Mouse (Mus musculus) cerebellum, postnatal 36 days (tissue): ENCODE measurements around the gene Trim13.
"Not testable (repeated sequence)": the region's sequence is repeated elsewhere in the genome, so short reads cannot be mapped to it uniquely, and the experiment has no call there.

Source experiments
- DNase-seq, 2 experiments: peaks; one replicate each; pipeline ENCODE4 v3.0.0; 2021 to 2022; ENCODE audit warnings: mixed read lengths in 2 of 2

The Trim13 gene

GRCm38 (mm10) chr14:61597968-61598367, at the start of gene Trim13:
Gene Trim13, plus strand, starts transcription at chr14:61598247.
- DNase-seq = no peak

- DNase-seq = no peak
Measured at GRCm38 (mm10) chr14:61548614-61549013, 49.4 kb upstream of the Trim13 start.

- DNase-seq = no peak
Measured at GRCm38 (mm10) chr14:61555931-61556288, 42.1 kb upstream of the Trim13 start.

- DNase-seq = peak; percentile 96 to 97
Measured at GRCm38 (mm10) chr14:61556289-61557147, 41.5 kb upstream of the Trim13 start, which contains the start of gene Spryd7. Gene Spryd7, minus strand, starts transcription at chr14:61556886.

GRCm38 (mm10) chr14:61558901-61559300, 39.1 kb upstream of the Trim13 start:
- DNase-seq = no peak

- DNase-seq = no peak
Measured at GRCm38 (mm10) chr14:61559856-61560255, 38.2 kb upstream of the Trim13 start.

GRCm38 (mm10) chr14:61566211-61566610, 31.8 kb upstream of the Trim13 start:
- not testable (repeated sequence) for DNase-seq

GRCm38 (mm10) chr14:61569344-61569743, 28.7 kb upstream of the Trim13 start:
- DNase-seq = no peak

GRCm38 (mm10) chr14:61571366-61571765, 26.7 kb upstream of the Trim13 start:
- peak; percentile 85 to 86 for DNase-seq

- DNase-seq = no peak
Measured at GRCm38 (mm10) chr14:61572131-61572530, 25.9 kb upstream of the Trim13 start.

- no peak for DNase-seq
Measured at GRCm38 (mm10) chr14:61575066-61575465, 23.0 kb upstream of the Trim13 start.

GRCm38 (mm10) chr14:61575941-61576340, 22.1 kb upstream of the Trim13 start:
- DNase-seq = no peak

GRCm38 (mm10) chr14:61589288-61590065, 8.6 kb upstream of the Trim13 start:
- no peak for DNase-seq

- no peak for DNase-seq
Measured at GRCm38 (mm10) chr14:61596719-61597426, 1.2 kb upstream of the Trim13 start.

- peak; percentile 90 to 91 for DNase-seq
Measured at GRCm38 (mm10) chr14:61599057-61599806, 1.2 kb downstream of the Trim13 start.

- no peak for DNase-seq
Measured at GRCm38 (mm10) chr14:61601348-61601747, 3.3 kb downstream of the Trim13 start.

GRCm38 (mm10) chr14:61603069-61603755, 5.2 kb downstream of the Trim13 start:
- no peak for DNase-seq

GRCm38 (mm10) chr14:61604081-61604480, 6.0 kb downstream of the Trim13 start:
- no peak for DNase-seq

GRCm38 (mm10) chr14:61606088-61606487, 8.0 kb downstream of the Trim13 start:
- not testable (repeated sequence) for DNase-seq

GRCm38 (mm10) chr14:61607157-61607556, 9.1 kb downstream of the Trim13 start, which contains the start of gene Kcnrg:
Gene Kcnrg, plus strand, starts transcription at chr14:61607457.
- DNase-seq = no peak

- no peak for DNase-seq
Measured at GRCm38 (mm10) chr14:61611766-61612165, 13.7 kb downstream of the Trim13 start.

- no peak for DNase-seq
Measured at GRCm38 (mm10) chr14:61613319-61613718, 15.3 kb downstream of the Trim13 start.
